Mouse (Mus musculus): ENCODE measurements around the gene Ppa2. TPM values are rescaled to one million over a fixed set of nuclear protein-coding genes. Genes with fewer than 3 reads are reported as not detected.

The Ppa2 gene
- total RNA-seq, 2 experiments from 2014 or later = 138 to 145 TPM

DNA sequence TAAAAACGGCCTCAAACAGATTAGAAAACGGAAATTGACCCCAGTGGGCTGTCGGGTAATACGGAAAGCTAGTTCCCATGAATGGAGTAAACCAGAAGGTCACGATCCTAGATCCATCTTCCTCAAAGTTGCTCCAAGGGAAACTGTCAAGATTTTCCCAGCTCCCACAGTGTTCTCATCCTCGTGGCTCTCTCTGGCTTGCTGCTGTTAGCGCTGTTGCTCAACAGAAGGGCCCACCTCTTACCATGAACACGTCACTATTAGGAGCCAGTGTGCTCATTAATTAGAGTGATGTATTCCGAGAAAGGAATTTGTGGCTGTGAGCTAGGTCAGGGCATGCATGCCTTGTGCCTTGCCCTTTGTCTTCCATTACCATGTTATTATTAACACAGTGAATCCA, 72.2 kb downstream of the Ppa2 start:
- intact Hi-C loops (cut with DNase I) = no loop called here
- no peak for DNase-seq

DNA sequence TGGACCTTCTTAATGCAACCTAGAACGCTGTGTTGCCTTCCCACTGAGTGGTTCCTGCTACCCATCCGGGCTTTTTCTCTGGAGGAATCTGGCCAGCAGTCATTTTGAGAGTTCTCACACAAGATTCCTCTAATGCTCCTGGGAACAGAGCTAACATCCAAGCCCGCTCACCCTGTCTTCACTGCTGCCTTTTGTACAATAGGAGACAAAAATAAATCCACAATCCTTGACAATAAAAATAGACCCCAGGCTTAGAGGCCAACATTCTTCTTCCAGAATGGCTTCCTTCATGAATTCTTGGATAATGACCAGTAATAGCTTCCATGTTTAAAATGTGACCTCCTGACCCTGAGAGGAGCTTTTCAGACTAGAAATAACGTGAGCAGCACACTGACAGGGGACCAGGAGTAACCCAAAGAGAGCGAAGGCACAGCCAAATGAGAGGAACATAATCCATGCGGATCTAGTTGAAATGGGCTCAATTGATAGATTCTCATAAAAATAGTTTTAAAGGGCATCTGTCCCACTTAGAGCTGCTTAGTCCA, 74.3 kb downstream of the Ppa2 start:
- no peak for DNase-seq

DNA sequence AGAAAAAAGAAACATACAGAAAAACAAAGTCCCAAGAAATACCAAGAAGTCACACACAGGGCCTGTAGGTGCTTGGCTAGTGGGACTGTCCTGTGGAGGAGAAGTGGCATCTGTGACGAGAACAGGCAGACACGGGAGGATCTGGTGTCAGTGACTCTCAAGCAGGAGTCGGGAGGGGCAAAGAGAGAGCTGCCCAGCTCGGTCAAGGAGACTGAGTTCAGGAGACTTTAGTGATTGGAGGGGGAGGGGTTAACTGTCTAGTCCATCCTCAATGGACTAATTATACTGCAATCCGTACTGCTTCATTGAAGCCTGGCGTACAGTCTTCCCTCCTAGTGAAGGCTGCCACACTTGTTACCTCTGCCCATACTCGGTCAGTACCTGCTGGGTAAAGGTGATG, 77.4 kb downstream of the Ppa2 start:
- no peak for DNase-seq
- intact Hi-C loops (cut with DNase I) = no loop called here

More for the DNA sequence above, 74.3 kb downstream of the Ppa2 start:
- intact Hi-C loops (cut with DNase I) = no loop called here

DNA sequence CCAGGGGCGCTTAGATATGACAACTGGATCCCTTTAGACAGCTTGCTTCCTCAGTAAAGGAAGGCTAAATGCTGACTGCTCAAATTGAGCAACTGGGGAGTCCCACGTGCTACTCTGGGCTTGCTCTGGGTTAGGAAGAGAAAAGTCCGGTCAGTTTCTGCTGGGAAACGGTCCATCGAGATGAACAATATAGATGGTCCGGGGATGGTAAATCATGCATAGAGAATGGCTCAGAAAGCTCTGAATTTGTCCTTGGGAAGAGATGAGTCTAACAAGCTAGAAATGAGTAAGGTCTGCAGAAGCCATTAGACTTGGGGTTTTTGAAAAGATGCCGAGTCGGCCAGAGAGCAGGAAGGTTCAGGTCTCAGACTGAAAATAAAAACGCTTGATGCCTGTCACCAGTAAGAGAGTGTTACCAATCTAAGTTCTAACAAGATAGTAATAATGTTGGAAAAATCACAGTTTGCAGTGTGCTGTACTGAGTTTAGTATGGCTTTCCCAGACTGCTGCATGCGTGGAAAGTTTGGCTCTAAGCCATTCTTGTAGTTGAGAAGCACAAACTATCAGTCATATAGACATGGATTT, 80.0 kb downstream of the Ppa2 start:
- DNase-seq = no peak
- intact Hi-C loops (cut with DNase I) = no loop called here

DNA sequence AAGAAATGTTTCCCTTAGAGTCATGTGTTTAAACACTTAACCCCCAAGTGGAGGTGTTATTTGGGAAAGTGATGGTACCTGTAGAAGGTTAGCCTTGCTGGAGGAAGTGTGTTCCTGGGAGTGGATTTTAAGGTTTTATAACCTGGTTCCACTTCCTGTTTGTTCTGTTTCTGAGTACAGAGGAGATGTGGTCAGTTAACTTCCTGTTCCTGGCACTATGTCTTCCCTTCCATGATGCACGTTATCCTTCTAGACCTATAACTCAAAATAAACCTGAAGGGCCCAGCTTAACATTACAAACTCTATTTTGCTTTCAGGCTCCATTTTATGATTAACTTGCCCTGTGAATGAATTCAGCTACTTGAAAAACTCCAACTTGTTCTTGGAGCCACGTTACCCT, 84.6 kb downstream of the Ppa2 start:
- no peak for DNase-seq
- intact Hi-C loops (cut with DNase I) = no loop called here

DNA sequence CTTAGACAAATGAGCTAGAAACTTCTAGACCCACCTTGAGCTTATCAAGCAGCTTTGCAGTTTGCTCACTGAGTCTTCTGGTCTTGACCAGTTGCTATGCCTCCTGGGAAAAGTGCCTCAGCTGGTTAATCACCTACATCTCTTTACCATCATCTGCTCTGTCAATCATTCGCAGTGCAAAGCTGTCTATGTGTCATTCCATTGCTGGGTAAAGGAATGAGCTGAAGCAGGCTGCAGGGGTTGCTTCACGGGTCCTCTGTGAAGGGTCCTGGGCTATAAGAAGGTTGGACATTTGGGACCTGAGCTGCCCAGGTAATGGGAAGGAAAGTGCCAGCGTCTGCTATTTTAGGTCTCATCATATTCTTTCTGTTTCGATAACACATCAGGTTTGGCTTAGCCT, 93.9 kb downstream of the Ppa2 start:
- no peak for DNase-seq
- intact Hi-C loops (cut with DNase I) = no loop called here

DNA sequence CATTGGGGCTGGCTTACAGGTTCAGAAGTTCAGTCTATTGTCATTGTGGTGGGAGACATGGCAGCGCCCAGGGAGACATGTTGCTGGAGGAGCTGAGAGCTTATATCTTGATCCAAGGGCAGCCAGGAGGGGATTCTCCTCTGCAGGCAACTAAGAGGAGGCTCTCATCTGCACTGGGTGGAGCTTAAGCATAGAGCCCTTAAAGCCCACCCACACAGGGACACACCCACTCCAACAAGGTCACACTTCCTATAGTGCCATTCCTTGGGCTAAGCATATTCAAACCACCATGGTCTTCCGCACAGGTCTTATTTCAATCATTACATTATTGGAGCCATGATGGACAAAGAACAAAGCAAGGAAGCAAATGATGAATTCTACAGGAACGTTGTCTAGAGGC, 95.7 kb downstream of the Ppa2 start:
- DNase-seq = no peak
- intact Hi-C loops (cut with DNase I) = loop anchor here (5.0 kb wide), 1 partner anchor 1222 kb away; no protein-coding TSS in a partner anchor

DNA sequence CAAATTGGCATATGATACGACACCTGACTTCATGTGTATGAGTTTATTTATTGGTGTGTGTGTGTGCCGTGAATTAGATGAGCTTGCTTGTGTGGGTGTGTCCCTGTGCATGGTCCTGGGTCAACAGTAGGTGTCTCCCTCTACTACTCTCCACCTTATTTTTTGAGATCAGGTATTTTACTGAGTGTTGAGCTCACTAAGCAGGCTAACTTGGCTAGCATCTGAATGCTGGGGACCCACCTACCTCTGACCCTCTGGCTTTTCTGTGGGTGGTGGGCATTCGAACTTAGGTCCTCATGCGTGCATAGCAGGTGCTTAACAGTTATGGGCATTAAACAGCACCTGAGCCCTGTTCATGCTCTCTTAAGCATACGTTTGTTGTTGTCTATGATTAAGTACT, 96.3 kb downstream of the Ppa2 start:
- DNase-seq = no peak
- intact Hi-C loops (cut with DNase I) = loop anchor here (5.0 kb wide), 1 partner anchor 1221 kb away; no protein-coding TSS in a partner anchor

DNA sequence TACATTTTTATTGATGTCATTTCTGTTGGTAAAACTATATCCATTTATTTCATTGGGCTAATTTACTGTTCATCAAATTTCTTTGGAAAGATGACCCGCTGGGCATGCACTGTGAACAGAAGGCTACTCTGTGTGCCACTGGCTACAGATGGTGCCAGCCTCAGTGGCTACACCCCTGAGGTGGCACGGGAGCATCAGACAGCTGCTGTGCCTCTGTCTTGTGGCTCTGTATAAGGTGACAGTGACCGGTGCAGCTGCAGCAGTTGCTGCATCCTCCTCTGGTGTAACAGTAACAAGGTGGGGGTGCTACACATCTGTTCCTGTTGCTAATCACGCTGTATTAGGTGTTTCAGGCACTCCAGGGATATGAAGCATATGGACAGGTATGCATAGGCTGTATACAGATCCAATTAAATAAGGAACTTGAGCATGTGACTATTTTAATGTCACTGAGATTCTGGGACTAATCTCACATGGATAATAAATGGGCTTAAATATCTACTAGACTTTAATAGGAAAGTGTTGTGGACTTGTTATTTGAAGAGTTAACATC, 101.3 kb downstream of the Ppa2 start:
- intact Hi-C loops (cut with DNase I) = no loop called here
- DNase-seq = no peak

DNA sequence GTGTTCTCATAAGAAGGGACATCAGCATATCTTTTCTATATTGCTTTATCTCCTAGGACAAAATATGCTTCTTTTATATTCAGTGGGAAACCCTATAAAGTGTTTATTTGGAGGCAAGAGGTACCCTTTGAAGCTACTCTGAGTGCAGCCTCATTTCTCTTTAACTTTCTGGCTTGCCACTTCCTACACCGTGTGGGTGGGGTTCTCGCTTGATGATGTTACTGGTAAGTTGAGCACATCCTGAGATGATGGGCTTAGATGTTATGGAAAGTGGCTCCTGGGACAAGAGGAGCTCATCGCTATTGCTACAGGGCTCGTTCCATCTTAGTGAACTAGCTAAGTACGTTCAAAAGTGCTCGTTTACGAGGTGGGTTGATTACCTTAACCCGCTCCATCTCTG, 101.9 kb downstream of the Ppa2 start:
- intact Hi-C loops (cut with DNase I) = no loop called here
- DNase-seq = no peak

DNA sequence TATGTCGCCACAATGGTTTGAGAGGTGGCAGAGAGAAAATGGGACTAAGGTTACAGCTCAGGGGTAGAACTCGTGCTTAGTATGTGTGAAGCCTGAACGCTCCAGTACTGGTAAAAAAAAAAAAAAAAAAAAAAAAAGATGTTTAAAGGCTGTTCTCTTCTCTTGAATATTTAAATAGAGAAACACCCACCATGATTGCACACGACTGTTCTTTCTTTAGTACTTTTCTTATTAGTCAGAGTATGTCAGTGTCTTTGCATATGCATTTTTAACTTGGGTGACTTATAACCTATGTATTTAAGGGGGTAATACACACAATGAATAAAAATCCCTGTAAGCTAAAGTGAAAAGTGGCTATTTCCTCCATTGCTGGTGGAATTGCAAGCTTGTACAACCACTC, 104.8 kb downstream of the Ppa2 start:
- intact Hi-C loops (cut with DNase I) = no loop called here
- DNase-seq = no peak

DNA sequence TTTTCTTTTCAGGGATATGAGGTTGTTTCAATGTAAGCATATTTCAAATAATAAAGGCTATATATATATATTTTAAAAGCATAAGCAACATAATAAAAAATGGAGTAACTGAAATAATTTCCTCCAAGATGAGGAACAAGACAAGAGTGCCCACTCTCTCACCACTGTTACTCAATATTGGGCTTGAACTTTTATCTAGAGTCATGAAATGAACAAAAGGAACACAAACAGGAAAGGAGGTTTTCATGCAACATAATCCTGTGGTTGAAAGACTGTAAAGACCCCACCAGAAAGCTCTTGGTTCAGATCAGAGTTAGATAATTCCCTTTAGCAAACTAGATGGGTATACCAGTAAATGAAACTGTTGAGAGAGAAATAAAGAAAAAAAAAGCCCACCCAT, 113.2 kb downstream of the Ppa2 start:
- intact Hi-C loops (cut with DNase I) = no loop called here
- no peak for DNase-seq

Other genes starting within 250 kb of the Ppa2 start
- gene Ints12, start 218.3 kb upstream of the Ppa2 start, total RNA-seq (2021) = 1 to 10 TPM; 7.6 to 8.4 TPM
- gene Gstcd, start 218.1 kb upstream of the Ppa2 start, total RNA-seq (2021) = 1 to 10 TPM; 1.9 to 2.6 TPM
- gene Arhgef38, start 75.2 kb upstream of the Ppa2 start, total RNA-seq (2021) = not detected
- gene Tet2, start 235.0 kb downstream of the Ppa2 start, total RNA-seq (2021) = 10 to 100 TPM; 17.0 to 22.7 TPM

All from heart, postnatal 36 days (tissue).